Mouse (Mus musculus) layer of hippocampus, adult 9-11 months (tissue): ENCODE measurements at regions not wholly inside any gene's neighbourhood (a gene's known extent, or its start where the extent isn't known, plus 50 kb on each side); places are given as distances from the start of the nearest gene placed in this dataset.

Source experiments
- DNase-seq: peaks from one replicate; pipeline ENCODE4 v3.0.0; 2022

- DNase-seq: no peak
Measured at GRCm38 (mm10) chr7:77966658-77967057, 771.2 kb downstream of the Ntrk3 start.

- DNase-seq: no peak
Measured at GRCm38 (mm10) chr7:77933366-77933765, 804.4 kb downstream of the Ntrk3 start.

- no peak for DNase-seq
Measured at GRCm38 (mm10) chr7:77928479-77929467, 809.0 kb downstream of the Ntrk3 start.

GRCm38 (mm10) chr7:77899231-77899630 lies 838.6 kb downstream of the Ntrk3 start:
- no peak for DNase-seq

GRCm38 (mm10) chr7:77888543-77888942 lies 849.3 kb downstream of the Ntrk3 start:
- no peak for DNase-seq

GRCm38 (mm10) chr7:77882605-77883354 lies 855.0 kb downstream of the Ntrk3 start:
- peak; percentile 16 for DNase-seq

- DNase-seq: no peak
Measured at GRCm38 (mm10) chr7:77867518-77867917, 870.3 kb downstream of the Ntrk3 start.

- no peak for DNase-seq
Measured at GRCm38 (mm10) chr7:77861841-77862240, 876.0 kb downstream of the Ntrk3 start.

GRCm38 (mm10) chr7:77858436-77858835 lies 879.4 kb downstream of the Ntrk3 start:
- no peak for DNase-seq

GRCm38 (mm10) chr7:77857979-77858378 lies 879.8 kb downstream of the Ntrk3 start:
- no peak for DNase-seq

GRCm38 (mm10) chr7:77855653-77856239 lies 882.1 kb downstream of the Ntrk3 start:
- no peak for DNase-seq

GRCm38 (mm10) chr7:77855077-77855476 lies 882.7 kb downstream of the Ntrk3 start:
- DNase-seq: no peak

GRCm38 (mm10) chr7:77824261-77824959 lies 913.4 kb downstream of the Ntrk3 start:
- no peak for DNase-seq

- no peak for DNase-seq
Measured at GRCm38 (mm10) chr7:77812052-77812903, 925.5 kb downstream of the Ntrk3 start.

- DNase-seq: peak; percentile 4
Measured at GRCm38 (mm10) chr7:77786801-77787200, 951.0 kb downstream of the Ntrk3 start.

- peak; percentile 74 for DNase-seq
Measured at GRCm38 (mm10) chr7:77771711-77772449, 965.9 kb downstream of the Ntrk3 start.

GRCm38 (mm10) chr7:77738996-77739765 lies 998.6 kb downstream of the Ntrk3 start:
- no peak for DNase-seq
